Mouse (Mus musculus) ovary, adult 18-20 months (tissue): Measurements from ENCODE around the gene Ushbp1.
"Not testable (repeated sequence)": the region's sequence is repeated elsewhere in the genome, so short reads cannot be mapped to it uniquely, and the experiment has no call there.

ENCODE experiments used
- DNase-seq: peaks from one replicate; pipeline ENCODE4 v3.0.0; 2022; ENCODE audit warnings: low spot score, mixed read lengths

The Ushbp1 gene

DNA sequence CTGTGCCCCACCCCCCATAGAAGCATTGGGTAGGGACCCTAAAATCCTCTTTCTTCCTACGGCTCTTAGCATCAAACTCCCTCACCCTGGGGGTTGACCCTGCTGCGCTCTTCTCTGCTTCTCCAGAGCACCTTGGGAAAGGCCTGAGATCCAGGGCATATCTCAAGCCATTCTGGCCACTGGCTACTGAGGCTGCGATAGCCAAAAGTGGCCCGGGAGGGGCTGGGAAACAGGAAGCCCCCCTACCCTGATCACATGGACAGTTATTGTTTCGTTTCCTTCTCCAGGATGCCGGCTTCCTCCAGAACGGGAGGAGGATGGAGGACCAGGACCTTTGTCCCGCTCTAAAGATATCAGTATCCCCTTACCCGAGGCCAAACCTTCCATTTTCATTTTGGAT, at the start of gene Ushbp1:
TSS of gene Ushbp1 (minus strand) at position 174 of the 400 bp plus-strand sequence.
- DNase-seq: no peak

DNA sequence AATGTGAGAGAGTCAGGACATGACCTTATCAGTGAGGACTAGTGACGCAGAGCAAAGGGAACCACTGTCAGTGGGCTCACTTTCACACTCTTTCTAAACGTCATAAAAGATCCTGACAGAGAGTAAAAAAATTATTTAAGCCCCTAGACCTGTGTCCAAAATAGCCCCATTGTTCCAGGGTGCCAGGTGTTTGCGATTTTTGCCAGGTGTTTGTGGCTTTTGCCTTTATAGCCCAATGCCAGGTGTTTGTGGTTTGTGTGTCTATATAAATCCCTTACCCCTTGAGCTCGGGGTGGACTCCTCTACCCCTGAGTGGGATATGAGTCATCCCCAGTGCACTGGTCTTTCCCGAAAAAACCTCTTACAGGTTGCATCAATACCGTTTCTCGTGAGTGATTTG, 49.5 kb upstream of the Ushbp1 start:
- DNase-seq: no peak

DNA sequence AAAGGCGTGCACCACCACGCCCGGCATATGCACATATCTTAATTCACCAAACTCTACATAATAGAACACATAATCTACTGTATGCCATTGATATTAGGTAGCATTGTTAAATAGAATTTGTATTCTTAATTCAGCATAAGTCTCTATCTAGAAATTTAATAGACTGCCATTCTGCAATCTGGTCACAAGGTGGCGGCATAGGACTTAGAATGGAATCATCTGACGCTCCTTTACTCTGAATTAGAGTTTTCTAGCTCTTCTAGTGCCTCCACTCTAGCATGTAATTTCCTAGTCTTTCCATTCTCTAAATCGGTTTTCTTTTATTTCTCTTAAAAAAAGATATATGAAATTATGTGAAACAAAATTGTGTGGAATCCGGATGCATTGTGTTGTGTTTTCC, 45.8 kb upstream of the Ushbp1 start:
- DNase-seq: no peak

DNA sequence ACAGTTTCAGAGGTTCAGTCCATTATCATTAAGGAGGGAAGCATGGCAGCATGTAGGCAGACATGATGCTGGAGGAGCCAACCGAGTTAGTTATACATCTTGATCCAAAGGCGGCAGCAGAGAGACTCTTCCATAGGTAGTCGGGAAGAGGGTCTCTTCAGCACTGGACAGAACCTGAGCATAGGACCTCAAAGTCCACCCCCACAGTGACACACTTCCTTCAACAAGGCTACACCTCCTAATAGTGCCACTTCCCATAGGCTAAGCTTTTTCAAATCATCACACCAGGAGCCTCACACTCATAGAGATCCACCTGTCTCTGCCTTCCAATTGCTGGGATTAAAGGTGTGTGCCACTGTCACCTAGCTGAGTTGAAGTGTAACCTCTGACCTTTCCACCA, 41.4 kb upstream of the Ushbp1 start:
- no peak for DNase-seq

DNA sequence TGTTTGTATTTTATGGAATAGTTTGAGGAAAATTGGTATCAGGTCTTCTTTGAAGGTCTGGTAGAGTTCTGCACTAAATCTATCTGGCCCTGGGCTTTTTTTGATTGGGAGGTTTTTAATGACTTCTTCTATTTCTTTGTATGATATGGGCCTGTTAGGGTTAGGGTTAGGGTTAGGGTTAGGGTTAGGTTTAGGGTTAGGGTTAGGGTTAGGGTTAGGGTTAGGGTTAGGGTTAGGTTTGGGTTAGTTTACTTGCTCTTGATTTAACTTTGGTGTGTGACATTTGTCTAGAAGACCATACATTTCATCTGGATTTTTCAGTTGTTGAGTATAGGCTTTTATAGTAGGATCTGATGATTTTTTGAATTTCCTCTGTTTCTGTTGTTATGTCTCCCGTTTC, 37.3 kb upstream of the Ushbp1 start:
- DNase-seq: not testable (repeated sequence)

DNA sequence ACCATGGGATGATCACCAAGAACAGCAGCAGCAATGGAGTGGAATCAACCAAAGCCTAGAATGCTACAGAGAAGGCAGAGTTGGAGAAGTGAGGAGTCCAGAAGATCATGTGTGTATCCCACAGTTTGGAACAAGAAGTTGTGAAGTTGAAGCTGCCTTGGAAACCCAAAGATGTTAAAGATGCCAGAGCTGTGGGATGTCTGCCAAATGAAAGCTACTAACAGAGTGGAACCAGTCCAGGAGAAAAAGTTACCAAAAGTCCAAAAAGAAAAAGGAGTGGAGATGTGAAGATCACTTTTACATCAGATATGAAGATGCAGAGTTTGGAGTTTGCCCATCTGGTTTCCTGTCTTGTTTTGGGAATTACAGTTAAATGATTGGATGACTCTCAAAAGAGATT, 26.5 kb upstream of the Ushbp1 start:
- no peak for DNase-seq

DNA sequence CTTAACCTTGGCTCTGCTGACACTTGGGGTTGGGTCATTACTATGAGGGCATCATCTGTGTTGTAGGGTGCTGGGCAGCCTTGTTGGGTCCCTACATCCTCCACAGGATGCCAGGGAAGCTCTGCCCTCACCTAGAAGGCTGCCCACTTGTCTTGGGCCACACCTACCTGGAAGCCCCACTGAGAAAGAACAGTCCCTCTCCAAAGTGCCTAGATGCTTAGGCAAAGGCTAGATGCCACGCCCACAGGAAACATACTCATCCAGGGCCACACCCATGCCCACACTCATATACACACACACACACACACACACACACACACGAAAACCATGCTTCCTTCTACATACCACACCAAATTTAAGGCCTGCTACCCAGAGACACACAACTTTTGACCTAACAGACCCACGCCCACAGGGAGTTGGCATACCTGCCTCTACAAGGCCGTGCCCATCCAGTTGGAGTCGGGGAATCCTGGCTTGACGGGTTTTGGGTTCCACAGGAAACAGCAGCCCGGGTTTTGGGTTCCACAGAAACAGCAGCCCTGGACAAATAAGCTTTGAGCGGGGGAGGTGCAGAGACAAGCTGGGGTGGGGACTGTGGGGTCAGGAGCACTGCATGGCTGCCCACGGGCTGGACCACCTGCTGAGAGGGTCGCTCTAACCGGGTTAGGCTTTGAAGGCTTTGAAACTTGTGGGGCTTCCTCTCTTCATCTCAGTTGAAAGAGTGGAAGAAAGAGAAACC, 16.1 kb upstream of the Ushbp1 start:
- no peak for DNase-seq

DNA sequence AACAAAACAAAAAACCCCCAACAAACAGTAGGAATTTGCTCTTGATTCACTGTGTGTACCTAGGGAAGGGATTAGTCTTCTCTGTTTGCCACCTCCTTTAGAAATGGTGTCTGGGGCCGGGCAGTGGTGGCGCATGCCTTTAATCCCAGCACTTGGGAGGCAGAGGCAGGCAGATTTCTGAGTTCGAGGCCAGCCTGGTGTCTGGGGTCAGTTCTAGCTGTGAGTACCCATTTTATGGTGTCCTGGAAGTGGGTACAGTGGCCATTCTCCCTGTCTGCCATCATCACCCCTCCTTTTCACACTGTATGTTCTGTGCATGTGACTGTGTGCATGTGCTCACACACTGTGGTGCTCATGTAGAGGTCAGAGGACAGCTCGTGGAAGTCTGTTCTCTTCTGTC, 12.6 kb upstream of the Ushbp1 start:
- no peak for DNase-seq

DNA sequence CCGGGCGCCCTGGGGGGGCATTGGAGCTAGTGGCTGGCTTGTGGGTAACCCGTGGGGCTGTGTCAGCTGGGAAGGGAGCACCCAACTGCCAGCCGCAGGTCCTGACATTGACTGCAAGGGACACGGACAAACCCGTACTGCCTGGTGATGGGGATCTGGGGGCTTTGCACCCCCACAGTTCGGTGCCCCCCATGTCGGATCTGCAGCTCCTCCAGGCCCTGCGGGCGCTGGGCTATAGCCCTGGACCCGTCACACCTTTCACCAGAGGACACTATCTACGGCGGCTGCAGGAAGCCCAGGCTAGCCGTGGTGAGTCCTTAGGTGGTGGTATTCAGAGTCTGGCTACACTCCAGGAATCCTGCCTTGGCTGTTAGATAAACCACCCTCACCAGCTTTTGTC, 11.8 kb upstream of the Ushbp1 start:
- no peak for DNase-seq

DNA sequence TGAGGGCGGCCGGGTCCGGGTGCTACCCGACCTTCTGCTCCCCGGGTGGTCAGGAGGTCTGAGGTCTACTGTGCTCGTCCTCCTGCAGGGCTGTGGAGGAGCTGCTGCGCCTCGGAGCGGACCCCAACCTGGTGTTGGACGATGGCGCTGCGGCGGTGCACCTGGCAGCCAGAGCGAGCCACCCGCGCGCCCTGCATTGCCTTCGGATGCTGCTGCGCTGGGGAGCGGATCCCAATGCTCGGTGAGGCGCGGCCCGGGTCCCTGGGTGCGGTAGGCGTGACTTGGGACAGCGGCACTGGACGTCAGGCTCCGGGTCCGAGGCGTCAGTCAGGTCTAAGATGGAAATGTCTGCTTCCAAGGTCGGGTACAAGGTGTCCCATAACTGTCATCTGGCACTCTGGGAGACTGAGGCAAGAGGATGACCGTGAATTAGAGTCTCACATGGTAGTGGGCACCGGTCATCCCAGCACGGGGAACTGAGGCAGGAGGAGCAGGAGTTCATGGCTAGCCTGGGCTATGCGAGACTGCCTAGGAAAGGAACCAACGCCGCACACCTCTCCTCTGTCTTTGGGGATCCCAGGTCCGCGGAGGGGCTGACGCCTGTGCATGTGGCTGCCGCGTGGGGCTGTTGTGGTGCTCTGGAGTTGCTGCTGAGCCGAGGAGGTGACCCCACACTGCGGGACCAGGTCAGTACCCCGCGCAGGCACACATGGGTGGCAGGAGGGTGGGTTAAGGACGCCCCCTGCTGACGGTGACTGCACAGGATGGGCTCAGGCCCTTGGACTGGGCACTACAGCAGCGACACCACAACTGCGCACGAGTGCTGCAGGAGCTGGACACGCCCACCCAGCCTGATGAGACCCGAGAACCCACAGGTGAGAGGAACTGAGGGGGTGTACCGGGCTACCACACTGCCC, 10.8 kb upstream of the Ushbp1 start:
- no peak for DNase-seq

DNA sequence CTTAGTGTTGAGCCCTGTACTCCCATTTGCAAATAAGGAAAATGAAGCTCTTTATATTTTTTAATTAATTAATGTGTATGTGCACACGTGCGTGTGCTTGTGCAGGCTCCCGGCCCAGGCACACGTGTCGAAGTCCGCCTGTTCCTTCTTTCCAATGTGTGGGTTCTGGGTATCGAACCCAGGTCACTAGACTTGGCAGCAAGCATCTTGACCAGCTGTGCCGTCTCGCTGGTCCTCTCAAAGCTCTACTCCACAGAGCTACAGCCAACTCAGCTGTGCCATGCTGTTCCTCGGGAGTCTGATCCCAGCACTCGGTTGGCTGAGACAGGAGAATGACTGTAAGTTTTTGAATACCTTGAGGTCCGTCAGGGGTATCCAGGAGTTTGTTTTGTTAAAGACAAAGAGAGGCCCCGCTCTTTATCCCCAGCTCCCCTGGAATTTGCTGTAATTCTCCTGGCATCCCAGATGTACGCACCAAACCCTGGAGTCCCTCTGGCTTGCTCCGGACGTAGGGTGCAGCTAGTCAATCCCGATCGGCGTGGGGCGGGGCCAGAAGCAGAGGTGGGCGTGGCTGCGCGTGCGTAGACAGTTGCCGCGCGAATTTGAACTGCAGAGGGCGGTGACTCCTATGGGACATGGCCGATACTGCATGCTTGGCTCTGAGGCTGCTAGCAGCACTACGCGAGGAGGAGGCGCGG, 9.9 kb upstream of the Ushbp1 start, which contains the start of gene Ankle1:
TSS of gene Ankle1 (plus strand) at position 610 of the 698 bp plus-strand sequence.
- DNase-seq: peak; percentile 88

DNA sequence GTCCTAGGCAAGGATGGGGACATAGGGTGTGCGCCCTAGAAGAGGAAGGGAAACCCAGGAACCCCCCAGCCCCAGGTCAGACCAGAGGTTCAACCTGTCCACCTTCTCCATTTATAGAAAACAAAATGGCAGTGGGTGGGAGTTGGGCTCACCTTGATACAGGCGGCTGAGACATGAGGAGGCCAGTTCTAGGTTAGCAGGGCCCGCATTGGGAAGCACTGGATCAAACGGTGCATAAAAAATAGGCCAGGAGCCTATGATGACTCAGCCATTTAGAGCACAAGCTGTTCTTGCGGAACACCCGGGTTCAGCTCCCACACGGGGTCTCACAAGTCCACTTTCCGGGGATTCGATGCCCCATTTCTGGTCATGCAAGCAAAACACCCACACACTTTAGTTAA, 9.3 kb upstream of the Ushbp1 start:
- no peak for DNase-seq

DNA sequence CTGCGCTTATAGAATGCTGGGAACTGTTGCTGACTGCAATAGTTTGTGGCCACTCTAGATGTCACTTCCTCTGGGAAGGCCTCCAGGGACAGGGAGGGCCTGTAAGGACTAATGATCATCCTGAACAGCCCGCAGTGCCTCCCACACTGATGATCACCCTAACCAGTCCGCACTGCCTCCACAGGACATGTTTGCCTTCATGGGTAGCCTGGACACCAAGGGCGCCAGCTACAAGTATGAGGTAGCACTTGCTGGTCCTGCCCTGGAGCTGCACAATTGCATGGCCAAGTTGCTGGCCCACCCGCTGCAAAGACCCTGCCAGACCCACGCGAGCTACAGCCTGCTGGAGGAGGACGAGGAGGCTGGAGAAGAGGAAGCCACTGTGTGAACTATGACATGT, 8.4 kb upstream of the Ushbp1 start:
- DNase-seq: no peak

DNA sequence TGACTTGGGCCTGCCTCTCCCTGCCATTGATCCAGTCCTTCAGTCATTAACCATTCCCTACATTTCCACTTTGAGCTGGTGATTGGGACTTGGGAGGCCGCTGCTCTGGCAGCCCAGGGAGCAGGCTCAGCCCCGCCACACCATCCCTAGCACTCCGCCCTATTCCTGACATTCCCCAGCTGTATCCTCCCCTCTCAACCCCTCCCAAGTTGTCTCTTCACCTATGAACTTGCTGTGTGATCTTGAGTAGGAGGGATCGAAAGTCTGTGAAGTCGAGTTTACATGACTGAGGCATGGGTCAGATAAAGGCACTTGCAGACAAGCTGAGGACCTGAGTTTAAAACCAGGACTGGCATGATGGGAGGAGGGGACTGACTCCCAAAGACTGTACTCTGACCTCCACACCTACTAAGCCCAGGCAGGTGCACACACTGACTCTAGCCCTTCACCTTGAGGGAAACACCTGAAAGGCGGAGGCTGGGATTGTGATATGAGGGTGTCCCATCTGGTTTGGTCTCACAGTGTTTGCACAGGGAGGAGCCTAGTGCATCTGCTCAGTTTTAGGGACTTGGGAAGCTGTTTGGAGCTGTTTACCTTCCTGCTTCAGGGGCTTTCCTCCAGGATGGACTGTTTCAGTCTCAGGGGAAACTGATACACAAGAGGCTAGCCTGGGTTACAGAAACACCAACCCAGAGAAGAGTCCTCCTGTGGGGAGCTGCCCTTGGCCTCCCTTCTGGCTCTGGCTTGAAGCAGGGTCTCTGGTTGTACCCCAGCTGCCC, 7.7 kb upstream of the Ushbp1 start:
- DNase-seq: no peak

DNA sequence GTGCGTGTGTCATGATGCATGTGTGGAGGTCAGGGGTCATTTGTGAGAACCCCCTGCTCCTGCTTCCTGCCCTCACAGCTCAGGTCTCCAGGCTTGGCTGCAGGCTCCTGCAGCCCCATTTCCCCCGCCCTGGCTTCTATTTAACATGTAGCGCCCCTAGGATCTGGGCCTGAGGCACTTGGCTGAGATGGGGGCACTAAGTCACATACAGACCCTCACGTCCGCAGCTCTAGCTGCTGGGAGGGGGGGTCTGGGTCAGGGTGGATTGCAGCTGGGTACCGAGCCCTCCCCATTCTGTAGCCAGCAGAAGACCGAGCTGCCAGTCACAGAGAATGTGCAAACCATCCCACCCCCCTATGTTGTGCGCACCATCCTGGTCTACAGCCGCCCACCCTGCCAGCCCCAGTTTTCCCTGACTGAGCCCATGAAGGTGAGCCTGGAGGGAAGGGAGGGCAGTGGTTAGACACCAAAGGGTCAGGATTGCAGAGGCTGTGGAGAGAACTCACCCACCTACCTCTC, 6.9 kb upstream of the Ushbp1 start:
- no peak for DNase-seq

DNA sequence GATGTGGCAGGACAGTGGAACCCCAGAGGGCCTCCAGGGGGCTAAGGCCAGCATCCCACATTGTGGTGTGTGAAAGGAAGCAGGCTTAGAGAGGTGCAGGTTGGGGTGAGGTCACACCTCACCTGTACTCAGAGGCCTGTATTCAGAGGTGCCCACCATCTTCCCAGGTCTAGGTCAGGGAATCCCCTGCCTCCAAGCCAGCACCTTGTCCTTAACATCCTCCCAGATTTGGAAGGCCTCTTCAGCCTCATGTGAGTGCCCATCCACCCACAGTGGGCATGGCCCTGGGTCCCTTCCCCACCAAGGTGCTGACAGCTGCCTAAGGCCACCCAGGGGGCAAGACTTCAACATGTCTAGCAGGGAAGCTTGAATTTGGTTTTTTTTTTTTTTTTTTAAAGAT, 5.9 kb upstream of the Ushbp1 start:
- DNase-seq: peak; percentile 1

DNA sequence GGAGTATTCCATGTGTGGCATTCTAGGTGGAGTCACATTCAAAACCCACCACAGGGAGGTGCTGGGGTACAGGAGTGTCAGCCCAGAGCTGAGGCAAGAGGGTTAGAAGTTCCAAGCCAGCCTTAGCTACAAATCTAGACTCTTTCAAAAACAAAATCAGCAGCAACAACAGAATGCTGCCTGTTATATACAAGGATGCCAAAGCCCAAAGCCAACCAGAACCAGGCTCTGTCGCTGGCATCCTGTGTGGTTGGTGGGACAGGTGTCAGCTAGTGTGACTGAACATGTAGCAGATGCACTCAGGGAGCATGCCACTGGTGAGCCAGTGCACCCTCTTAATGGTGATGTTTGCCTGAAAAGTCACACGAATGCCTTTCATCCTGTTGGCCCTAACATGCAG, 5.2 kb upstream of the Ushbp1 start:
- peak; percentile 0 for DNase-seq

DNA sequence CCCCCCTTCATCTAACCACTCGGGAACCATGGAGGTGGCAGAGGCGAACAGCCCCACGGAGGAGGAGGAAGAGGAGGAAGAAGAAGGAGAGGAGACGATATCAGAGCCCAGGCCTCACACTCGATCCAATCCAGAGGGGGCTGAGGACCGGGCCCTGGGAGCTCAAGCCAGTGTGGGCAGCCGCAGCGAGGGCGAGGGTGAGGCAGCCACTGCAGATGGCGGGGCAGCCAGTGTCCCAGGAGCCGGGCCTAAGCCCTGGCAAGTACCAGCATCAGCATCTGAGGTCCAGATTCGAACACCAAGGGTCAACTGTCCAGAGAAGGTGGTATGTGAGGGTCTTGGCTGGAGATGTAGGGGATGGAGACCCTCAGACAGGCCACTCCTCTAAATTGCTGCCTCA, 2.1 kb upstream of the Ushbp1 start:
- DNase-seq: no peak

DNA sequence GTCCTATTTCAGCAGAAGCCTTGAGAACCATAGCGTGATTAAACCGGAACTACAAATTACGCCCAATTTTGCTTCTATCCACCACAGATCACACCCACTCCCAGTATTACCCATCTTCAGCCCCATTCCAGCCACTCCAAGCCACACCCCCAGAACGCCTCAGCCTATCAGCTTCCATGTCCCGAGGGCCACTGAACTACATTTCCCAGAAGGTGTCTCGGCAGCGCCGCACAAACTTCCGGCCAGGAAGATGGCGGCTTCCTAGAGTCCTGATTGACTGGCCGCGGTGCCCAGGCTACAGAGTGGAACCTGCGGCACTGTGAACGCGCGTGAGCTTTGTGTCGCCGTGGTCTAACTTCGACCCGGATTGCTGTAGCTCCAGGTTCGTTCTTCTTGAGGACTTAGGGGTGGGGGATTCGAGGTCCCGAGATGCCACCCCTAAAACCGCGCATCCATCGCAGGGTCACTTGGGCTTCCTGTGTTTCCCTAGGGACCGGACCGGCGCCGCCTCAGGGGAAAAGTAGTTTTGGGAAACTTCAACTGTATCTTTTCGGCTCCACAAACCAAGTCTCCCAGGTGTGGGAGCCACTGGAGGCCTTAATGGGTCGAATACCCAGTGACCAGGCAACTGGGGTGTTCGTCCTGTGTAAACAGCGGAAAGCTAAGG, 1.2 kb upstream of the Ushbp1 start, which contains the start of gene Babam1:
TSS of gene Babam1 (plus strand) at position 223 of the 667 bp plus-strand sequence.
- DNase-seq: peak; percentile 94

DNA sequence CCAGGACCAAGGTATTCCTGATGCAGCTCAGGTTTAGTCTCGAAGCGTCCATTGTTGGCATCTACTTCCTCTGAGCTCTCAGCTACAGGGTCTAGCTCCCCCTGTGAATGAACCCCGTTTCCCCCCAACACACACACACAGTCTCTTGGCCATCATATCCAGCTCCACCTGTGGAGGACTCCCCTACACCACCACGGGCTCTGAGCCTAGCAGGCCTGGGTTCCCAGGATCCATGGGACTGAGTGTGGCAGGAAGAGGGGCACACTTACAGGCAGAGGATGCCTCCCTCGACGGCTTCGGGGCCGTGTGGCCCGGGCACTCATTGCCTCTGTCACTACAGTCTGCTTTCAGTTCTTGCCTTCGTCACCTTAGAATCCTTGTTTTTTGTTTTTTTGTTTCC, 531 bp downstream of the Ushbp1 start:
- no peak for DNase-seq

DNA sequence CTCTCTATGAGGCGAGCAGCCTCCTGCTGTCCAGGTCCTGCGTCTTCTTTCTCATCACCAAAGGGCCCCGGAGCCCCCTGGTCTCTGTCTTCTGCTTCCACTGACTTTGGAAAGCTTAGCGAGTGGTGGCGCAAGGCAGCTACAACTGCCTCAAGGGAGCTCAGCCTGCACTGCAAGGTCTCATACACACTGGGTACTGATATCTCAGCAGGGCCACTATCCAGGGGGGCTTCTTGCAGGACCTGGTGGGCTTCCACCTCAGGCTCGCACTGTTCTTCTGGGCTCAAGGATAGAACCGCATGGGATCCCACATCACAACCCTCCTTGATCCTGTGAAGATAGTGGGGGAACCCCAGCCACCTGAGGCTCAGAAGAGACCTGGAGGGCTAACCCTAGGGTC, 1.1 kb downstream of the Ushbp1 start:
- no peak for DNase-seq
